Mouse (Mus musculus): ENCODE data around the gene Glyatl3.

- TF ChIP-seq CTCF (IDR thresholded peaks at IDR 0.05; ENCODE audit: low read depth, low read length) (no peak), GATA1 (IDR thresholded peaks at IDR 0.05; ENCODE audit: borderline replicate concordance, low read length) (no peak)
Measured at GRCm38 (mm10) chr17:40899783-40900363, 14.3 kb downstream of the Glyatl3 start.
